Mouse (Mus musculus) kidney, embryonic 16.5 days (tissue): ENCODE measurements at regions not wholly inside any gene's neighbourhood (a gene's known extent, or its start where the extent isn't known, plus 50 kb on each side); places are given as distances from the start of the nearest gene placed in this dataset.
A peak's percentile ranks its signal among the peaks of the same experiment; 100 is the strongest.

Experiments
- ATAC-seq: fragments of 200-750 bp; cut with Nextera tagmentation; 2 replicates; pipeline ENCODE4 v1.8.0; 2017; ENCODE audit warnings: moderate TSS enrichment; ENCODE audit not compliant: low FRiP score, low TSS enrichment
- H3K27ac ChIP-seq: fragments of 300-500 bp; sonication (generic); 2 replicates; pipeline ENCODE4 v1.5.1; 2014; ENCODE audit warnings: low read length
- H3K27me3 ChIP-seq: fragments of 300-500 bp; sonication (generic); 2 replicates; pipeline ENCODE4 v1.6.1; 2014; ENCODE audit warnings: low read length, control low read depth, mixed read lengths; ENCODE audit not compliant: insufficient read depth
- H3K36me3 ChIP-seq: fragments of 300-500 bp; sonication (generic); 2 replicates; pipeline ENCODE4 v1.6.1; 2014; ENCODE audit warnings: low read length, control low read depth, mixed read lengths; ENCODE audit not compliant: insufficient read depth
- H3K4me1 ChIP-seq: fragments of 300-500 bp; sonication (generic); 2 replicates; pipeline ENCODE4 v1.6.1; 2014; ENCODE audit warnings: low read length, control low read depth, mixed read lengths; ENCODE audit not compliant: insufficient read depth
- H3K4me2 ChIP-seq: fragments of 300-500 bp; sonication (generic); replicated peaks from 2 replicates; pipeline ENCODE4 v1.6.1; 2014; ENCODE audit warnings: low read depth, low read length
- H3K4me3 ChIP-seq: fragments of 300-500 bp; sonication (generic); 2 replicates; pipeline ENCODE4 v1.5.1; 2014; ENCODE audit warnings: mild to moderate bottlenecking, low read length
- H3K9ac ChIP-seq: fragments of 300-500 bp; sonication (generic); replicated peaks from 2 replicates; pipeline ENCODE4 v1.6.1; 2014; ENCODE audit warnings: low read length
- H3K9me3 ChIP-seq: fragments of 300-500 bp; sonication (generic); 2 replicates; pipeline ENCODE4 v1.6.1; 2016; ENCODE audit warnings: low read length, control low read depth
- WGBS: fragments of 180-500 bp; shearing (Covaris S2); extraction: QIAGEN DNeasy Blood & Tissue Kit; methylation state at CpG from one replicate; pipeline ENCODE4 v1.1.7; 2014; 5-methylcytosine and 5-hydroxymethylcytosine counted together

DNA sequence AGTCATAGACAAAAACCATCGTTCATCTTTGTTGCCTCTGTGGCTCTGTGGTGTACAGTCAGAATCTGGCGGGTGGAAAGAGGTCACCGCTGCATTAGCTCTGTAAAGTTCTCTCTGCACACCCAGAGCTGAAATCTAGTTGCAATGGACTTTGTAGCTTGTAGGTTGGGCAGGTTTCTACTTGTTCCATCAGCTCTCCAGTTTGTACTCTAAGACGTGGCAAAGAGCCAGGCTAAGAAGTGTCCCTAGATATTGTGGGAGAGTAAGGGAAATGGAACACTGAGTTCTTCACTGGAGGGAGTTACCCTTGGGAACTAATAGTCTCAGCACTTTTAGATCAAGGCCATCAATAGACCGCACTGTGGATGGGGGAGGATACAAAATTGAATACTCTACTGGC, 197.6 kb upstream of the Nampt start:
- no peak overlapping the region for H3K27ac ChIP-seq
- H3K27me3 ChIP-seq = no peaks in the 10 kb centered on the region
- H3K4me3 ChIP-seq = no peak overlapping the region
- no peak overlapping the region for H3K9ac ChIP-seq
- WGBS = 87% methylated on average over 5 of the region's 5 CpGs
- no peak for ATAC-seq
- peaks cover 2% of the 10 kb centered on the region; the same call in 1 of the 2 replicates for H3K9me3 ChIP-seq
- H3K4me1 ChIP-seq = no peaks in the 10 kb centered on the region
- no peak overlapping the region for H3K4me2 ChIP-seq
- no peaks in the 10 kb centered on the region for H3K36me3 ChIP-seq

DNA sequence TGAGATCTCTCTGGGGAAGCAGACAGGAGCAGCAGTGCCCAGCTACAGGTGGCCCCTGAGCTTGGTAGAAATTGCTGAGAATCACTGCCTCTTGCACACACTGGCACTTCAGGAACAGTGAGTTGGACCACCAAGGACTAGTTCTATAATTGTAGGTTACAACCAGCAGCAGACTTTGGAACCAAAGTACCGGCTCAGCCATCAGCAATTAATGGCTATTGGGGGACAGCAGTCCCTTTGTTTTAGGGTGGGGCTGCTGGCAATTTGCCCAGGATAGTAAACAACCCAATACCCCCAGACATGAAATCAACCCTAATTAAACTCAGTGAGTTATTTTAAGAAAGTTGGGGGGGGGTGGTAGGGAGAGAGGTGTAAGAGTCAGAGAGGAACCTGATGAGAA, 190.8 kb upstream of the Nampt start:
- no peak overlapping the region for H3K9ac ChIP-seq
- WGBS = 61% methylated on average over 1 of the region's 1 CpGs
- H3K4me1 ChIP-seq = no peaks in the 10 kb centered on the region
- H3K4me3 ChIP-seq = no peak overlapping the region
- no peaks in the 10 kb centered on the region for H3K9me3 ChIP-seq
- no peak overlapping the region for H3K4me2 ChIP-seq
- no peaks in the 10 kb centered on the region for H3K27me3 ChIP-seq
- no peaks in the 10 kb centered on the region for H3K36me3 ChIP-seq
- no peak overlapping the region for H3K27ac ChIP-seq
- ATAC-seq = no peak

DNA sequence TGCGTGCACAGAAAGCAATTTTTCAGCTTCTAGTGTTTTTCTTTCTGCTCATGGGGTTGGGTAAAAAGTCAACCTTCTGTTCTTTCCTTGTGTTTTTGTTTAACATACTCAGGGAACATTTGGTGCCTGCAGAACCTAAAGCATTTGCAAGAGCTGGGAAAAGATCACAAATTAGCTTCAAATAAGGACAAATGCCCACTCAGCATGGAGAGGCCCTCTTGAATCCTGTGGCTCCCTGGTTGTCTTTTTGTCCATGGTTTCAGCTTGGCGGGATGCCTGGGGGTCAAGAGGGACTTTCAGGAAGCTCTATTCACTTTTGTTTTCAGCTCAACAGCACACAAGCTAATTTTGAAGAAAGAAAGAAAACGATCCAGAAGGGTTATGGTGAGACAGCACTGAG, 186.4 kb upstream of the Nampt start:
- H3K4me2 ChIP-seq = no peak overlapping the region
- no peak overlapping the region for H3K27ac ChIP-seq
- 62% methylated on average over 3 of the region's 3 CpGs for WGBS
- H3K4me3 ChIP-seq = no peak overlapping the region
- H3K27me3 ChIP-seq = no peaks in the 10 kb centered on the region
- H3K36me3 ChIP-seq = no peaks in the 10 kb centered on the region
- H3K9ac ChIP-seq = no peak overlapping the region
- H3K9me3 ChIP-seq = no peaks in the 10 kb centered on the region
- no peak for ATAC-seq
- H3K4me1 ChIP-seq = no peaks in the 10 kb centered on the region

DNA sequence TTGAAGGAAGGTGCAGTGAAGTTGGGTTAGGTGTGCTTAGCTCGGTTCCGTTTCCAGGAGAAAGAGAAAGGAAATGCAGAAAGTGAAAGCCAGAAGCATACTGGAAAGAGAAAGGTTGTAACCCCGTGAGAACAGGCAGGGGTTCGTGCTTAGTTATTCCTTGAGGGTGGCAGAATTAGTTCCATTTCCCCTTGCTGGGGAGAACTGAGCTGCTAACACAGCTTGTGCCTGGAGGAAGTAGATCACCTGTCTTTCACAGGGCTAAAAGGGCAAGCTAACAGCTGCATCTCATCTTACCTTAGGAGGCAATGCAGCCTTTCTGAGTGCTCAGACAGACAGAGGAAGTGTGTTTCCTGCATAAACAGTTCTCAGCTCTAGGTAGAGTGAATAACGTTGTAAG, 184.3 kb upstream of the Nampt start:
- no peak overlapping the region for H3K27ac ChIP-seq
- H3K9ac ChIP-seq = no peak overlapping the region
- H3K4me3 ChIP-seq = no peak overlapping the region
- H3K4me1 ChIP-seq = no peaks in the 10 kb centered on the region
- no peak for ATAC-seq
- no peaks in the 10 kb centered on the region for H3K36me3 ChIP-seq
- no peaks in the 10 kb centered on the region for H3K9me3 ChIP-seq
- H3K27me3 ChIP-seq = no peaks in the 10 kb centered on the region
- WGBS = 38% methylated on average over 5 of the region's 5 CpGs
- H3K4me2 ChIP-seq = no peak overlapping the region

DNA sequence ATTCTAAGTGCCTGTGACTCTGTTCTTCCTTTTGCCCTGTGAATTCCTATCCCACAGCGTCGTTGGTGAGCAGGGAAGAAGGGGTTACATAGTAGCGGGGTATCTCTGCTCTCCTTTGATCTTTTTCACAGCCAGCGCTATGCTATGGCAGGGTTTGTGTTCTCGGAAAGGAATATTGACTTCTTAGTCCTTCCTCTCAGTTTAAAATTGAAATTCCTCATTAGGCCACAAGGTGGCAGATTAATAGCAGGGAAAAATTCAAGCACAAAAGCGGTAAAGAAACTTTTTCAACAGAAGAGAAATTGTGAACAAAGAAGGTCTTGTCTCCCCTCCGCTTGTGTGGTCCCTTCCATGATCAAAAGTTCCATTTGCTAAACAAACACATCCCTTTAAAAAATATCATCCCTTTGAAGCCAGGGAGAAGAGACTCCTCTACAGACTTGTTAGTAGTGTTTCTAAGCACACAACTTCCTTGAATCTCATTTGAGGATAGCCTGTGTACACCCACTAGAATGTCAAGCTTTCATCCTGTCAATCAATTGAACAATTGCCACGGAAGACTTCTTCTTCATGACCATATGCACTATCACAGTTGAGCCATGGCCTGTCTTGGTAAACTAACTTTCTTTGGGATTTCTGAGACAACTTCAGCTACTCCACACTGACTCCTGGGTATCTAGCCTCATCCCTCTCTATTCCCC, 181.8 kb upstream of the Nampt start:
- no peak overlapping the region for H3K4me2 ChIP-seq
- H3K4me1 ChIP-seq = no peaks in the 10 kb centered on the region
- no peaks in the 10 kb centered on the region for H3K27me3 ChIP-seq
- H3K27ac ChIP-seq = no peak overlapping the region
- peak; percentile 57; the same call in 1 of the 2 replicates for ATAC-seq
- no peak overlapping the region for H3K9ac ChIP-seq
- H3K36me3 ChIP-seq = no peaks in the 10 kb centered on the region
- 5% methylated on average over 8 of the region's 8 CpGs for WGBS
- H3K4me3 ChIP-seq = no peak overlapping the region
- H3K9me3 ChIP-seq = no peaks in the 10 kb centered on the region

DNA sequence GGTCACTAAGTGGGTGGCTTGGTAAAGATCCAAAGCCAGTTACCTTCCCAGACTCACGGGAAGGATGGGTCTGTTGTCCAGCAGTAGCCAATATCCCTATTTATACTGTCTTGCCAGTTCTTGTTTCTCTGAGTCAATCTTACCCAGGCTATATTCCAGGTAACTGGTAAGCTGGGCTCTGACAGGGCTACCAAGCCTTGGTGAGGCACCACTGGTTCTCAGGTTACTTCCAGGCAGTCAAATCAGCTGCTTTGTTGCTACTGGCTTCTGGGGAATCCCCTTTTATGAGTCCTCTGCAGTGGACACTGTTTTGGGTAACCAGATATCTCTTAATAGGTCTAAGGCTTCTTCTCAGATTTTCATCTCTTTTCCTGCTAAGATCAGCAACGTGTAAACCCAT, 178.8 kb upstream of the Nampt start:
- Histone ChIP-seq H3K27ac (no peak overlapping the region), H3K9ac (no peak overlapping the region), H3K9me3 (no peaks in the 10 kb centered on the region), H3K4me2 (no peak overlapping the region), H3K4me1 (no peaks in the 10 kb centered on the region), H3K27me3 (no peaks in the 10 kb centered on the region), H3K4me3 (no peak overlapping the region), H3K36me3 (no peaks in the 10 kb centered on the region)
- ATAC-seq = no peak
- 54% methylated on average over 2 of the region's 2 CpGs for WGBS

DNA sequence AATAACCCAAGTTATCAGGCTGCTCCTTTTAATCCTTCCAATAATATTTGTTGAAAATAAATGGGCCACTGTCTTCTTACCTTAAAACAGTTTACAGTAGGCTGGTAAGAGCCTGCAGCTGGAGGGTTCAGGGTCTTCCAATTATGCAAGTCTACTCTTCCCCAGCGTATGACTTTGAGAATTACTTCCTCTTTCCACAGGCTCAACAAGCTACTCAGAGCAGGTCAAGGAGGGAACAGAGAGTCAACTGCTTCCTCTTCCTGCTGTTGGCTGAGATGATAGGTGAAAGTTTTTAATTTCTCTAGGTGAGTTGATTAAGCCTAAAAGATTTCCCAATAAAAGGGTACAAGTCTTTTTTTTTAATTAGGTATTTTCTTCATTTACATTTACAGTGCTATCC, 176.9 kb upstream of the Nampt start:
- Histone ChIP-seq H3K27ac (no peak overlapping the region), H3K4me2 (no peak overlapping the region), H3K36me3 (no peaks in the 10 kb centered on the region), H3K4me3 (no peak overlapping the region), H3K27me3 (no peaks in the 10 kb centered on the region), H3K4me1 (no peaks in the 10 kb centered on the region), H3K9me3 (no peaks in the 10 kb centered on the region), H3K9ac (no peak overlapping the region)
- 75% methylated on average over 1 of the region's 1 CpGs for WGBS
- no peak for ATAC-seq

DNA sequence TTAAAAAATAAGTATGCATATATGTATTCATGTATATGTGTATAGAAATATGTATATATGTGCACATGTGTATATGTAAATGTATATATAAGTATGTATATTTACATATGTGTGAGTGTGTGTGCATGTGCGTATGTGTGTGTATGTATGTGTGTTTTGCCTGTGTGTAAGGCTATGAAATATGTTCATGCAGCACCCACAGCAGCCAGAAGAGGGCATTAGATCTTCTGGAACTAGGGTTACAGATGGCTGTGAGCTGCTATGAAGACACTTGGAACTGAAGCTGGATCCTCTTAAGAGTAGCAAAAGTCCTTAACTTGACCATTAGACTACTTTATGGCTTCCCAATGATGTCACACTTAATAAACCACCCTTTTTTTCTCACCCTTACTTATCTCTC, 166.2 kb upstream of the Nampt start:
- H3K4me1 ChIP-seq = no peaks in the 10 kb centered on the region
- H3K27me3 ChIP-seq = no peaks in the 10 kb centered on the region
- no peak overlapping the region for H3K4me2 ChIP-seq
- H3K9me3 ChIP-seq = no peaks in the 10 kb centered on the region
- H3K9ac ChIP-seq = no peak overlapping the region
- H3K4me3 ChIP-seq = no peak overlapping the region
- WGBS = 92% methylated on average over 1 of the region's 1 CpGs
- no peak overlapping the region for H3K27ac ChIP-seq
- no peaks in the 10 kb centered on the region for H3K36me3 ChIP-seq
- ATAC-seq = no peak

DNA sequence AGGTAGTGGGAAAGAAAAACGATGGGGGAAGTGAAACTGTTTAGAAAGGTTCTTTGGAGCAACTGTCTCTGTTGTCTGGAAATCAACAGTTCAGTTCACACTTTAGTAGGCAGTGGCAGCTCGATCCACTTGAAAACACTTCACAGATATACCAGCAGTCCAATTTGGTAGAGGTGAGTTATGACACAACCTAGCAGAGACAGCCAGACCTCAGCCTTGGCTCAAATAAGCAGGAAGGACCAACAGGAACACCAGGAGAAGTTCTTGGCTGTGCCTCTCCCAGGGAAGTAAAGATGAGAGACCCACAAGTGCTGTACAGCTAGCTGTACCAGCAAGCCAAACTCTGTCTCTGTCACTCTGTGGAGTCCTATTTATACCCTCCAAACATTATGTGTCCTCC, 163.2 kb upstream of the Nampt start:
- H3K4me1 ChIP-seq = no peaks in the 10 kb centered on the region
- WGBS = 74% methylated on average over 2 of the region's 2 CpGs

DNA sequence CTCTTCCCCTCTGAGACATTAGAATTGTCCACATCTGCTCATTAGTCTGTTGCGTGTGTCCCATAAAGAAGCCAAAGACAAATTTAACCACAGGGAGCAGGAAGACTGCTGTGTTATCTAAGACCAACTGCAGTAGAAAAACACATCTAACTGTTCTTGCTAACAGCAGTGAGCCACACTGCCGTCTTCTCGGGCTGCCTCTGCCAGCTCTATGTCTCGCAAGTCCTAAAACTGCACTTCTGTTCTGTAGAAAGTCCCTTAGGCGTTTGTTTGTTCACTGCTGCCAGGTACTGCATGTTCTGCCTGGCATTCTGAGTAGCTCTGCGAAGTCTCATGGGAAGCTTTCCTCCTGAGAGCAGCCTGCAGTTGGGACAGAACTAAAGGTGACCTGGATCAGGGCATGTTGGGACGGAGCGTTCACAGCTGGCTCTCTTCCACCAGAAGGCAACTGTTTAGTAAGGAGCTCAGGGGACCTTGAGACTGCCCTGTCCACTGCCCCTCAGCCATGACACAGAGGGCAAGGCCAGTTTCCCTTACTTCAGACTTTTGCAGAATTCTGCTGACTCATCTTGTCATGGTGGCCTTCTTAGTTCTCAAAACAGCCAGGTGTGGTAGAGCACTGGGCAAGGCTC, 157.4 kb upstream of the Nampt start:
- no peak for ATAC-seq
- H3K27ac ChIP-seq = no peak overlapping the region
- H3K4me3 ChIP-seq = no peak overlapping the region
- H3K9ac ChIP-seq = no peak overlapping the region
- no peaks in the 10 kb centered on the region for H3K36me3 ChIP-seq
- WGBS = 84% methylated on average over 8 of the region's 8 CpGs
- no peaks in the 10 kb centered on the region for H3K4me1 ChIP-seq
- no peaks in the 10 kb centered on the region for H3K27me3 ChIP-seq
- no peak overlapping the region for H3K4me2 ChIP-seq
- H3K9me3 ChIP-seq = no peaks in the 10 kb centered on the region

More for the DNA sequence above, 163.2 kb upstream of the Nampt start:
- no peaks in the 10 kb centered on the region for H3K36me3 ChIP-seq
- no peak overlapping the region for H3K9ac ChIP-seq
- no peak overlapping the region for H3K4me3 ChIP-seq
- no peak for ATAC-seq
- H3K27me3 ChIP-seq = no peaks in the 10 kb centered on the region
- H3K4me2 ChIP-seq = no peak overlapping the region
- H3K9me3 ChIP-seq = no peaks in the 10 kb centered on the region
- H3K27ac ChIP-seq = no peak overlapping the region
